Mouse (Mus musculus): Measurements from ENCODE around the gene Arhgef19.

The Arhgef19 gene

GRCm38 (mm10) chr4:141239388-141240125, at the start of gene Arhgef19:
Gene Arhgef19, plus strand, starts transcription at chr4:141239499.
- peak; percentile 72 for DNase-seq (ENCODE audit: low spot score)

- no peak for DNase-seq (ENCODE audit: low spot score)
Observed at GRCm38 (mm10) chr4:141191294-141191693, 48.0 kb upstream of the Arhgef19 start.

GRCm38 (mm10) chr4:141194553-141194952, 44.7 kb upstream of the Arhgef19 start:
- DNase-seq (ENCODE audit: low spot score): no peak

GRCm38 (mm10) chr4:141196981-141197685, 42.2 kb upstream of the Arhgef19 start:
- no peak for DNase-seq (ENCODE audit: low spot score)

GRCm38 (mm10) chr4:141197686-141198035, 41.6 kb upstream of the Arhgef19 start:
- no peak for DNase-seq (ENCODE audit: low spot score)

- DNase-seq (ENCODE audit: low spot score): no peak
Observed at GRCm38 (mm10) chr4:141200906-141201305, 38.4 kb upstream of the Arhgef19 start.

GRCm38 (mm10) chr4:141202192-141202591, 37.1 kb upstream of the Arhgef19 start:
- DNase-seq (ENCODE audit: low spot score): no peak

GRCm38 (mm10) chr4:141204580-141205061, 34.7 kb upstream of the Arhgef19 start:
- peak; percentile 25 for DNase-seq (ENCODE audit: low spot score)

- no peak for DNase-seq (ENCODE audit: low spot score)
Observed at GRCm38 (mm10) chr4:141207081-141207480, 32.2 kb upstream of the Arhgef19 start.

GRCm38 (mm10) chr4:141210524-141211219, 28.6 kb upstream of the Arhgef19 start:
- no peak for DNase-seq (ENCODE audit: low spot score)

GRCm38 (mm10) chr4:141211646-141212045, 27.7 kb upstream of the Arhgef19 start:
- no peak for DNase-seq (ENCODE audit: low spot score)

GRCm38 (mm10) chr4:141212892-141213291, 26.4 kb upstream of the Arhgef19 start:
- no peak for DNase-seq (ENCODE audit: low spot score)

GRCm38 (mm10) chr4:141213342-141213741, 26.0 kb upstream of the Arhgef19 start:
- no peak for DNase-seq (ENCODE audit: low spot score)

GRCm38 (mm10) chr4:141213770-141214336, 25.4 kb upstream of the Arhgef19 start, which contains the start of gene Rsg1:
Gene Rsg1, plus strand, starts transcription at chr4:141213956.
- DNase-seq (ENCODE audit: low spot score): peak; percentile 87

- DNase-seq (ENCODE audit: low spot score): peak; percentile 58
Observed at GRCm38 (mm10) chr4:141214337-141214851, 24.9 kb upstream of the Arhgef19 start.

- no peak for DNase-seq (ENCODE audit: low spot score)
Observed at GRCm38 (mm10) chr4:141219583-141220213, 19.6 kb upstream of the Arhgef19 start.

- no peak for DNase-seq (ENCODE audit: low spot score)
Observed at GRCm38 (mm10) chr4:141221848-141222247, 17.5 kb upstream of the Arhgef19 start.

- DNase-seq (ENCODE audit: low spot score): no peak
Observed at GRCm38 (mm10) chr4:141222752-141223151, 16.5 kb upstream of the Arhgef19 start.

- DNase-seq (ENCODE audit: low spot score): no peak
Observed at GRCm38 (mm10) chr4:141228687-141229086, 10.6 kb upstream of the Arhgef19 start.

- no peak for DNase-seq (ENCODE audit: low spot score)
Observed at GRCm38 (mm10) chr4:141233196-141233595, 6.1 kb upstream of the Arhgef19 start.

- no peak for DNase-seq (ENCODE audit: low spot score)
Observed at GRCm38 (mm10) chr4:141235537-141236111, 3.7 kb upstream of the Arhgef19 start.

Measured in c-Kit-positive CD71-positive TER-119-positive erythroid progenitor cells, embryonic 14.5 days (primary cell).